Mouse (Mus musculus) kidney, adult 2 months (tissue): ENCODE data around the gene Nr5a1. TPM values are rescaled to one million over a fixed set of nuclear protein-coding genes. Genes with fewer than 3 reads are reported as not detected.

ENCODE experiments used
- DNase-seq: peaks from one replicate; pipeline ENCODE4 v3.0.0; 2021
- H3K27ac ChIP-seq: fragments of 200-500 bp; 2 replicates; pipeline ENCODE4 v1.5.1; 2012; ENCODE audit warnings: low read depth, low read length, control low read depth, inconsistent platforms; ENCODE audit not compliant: insufficient read depth
- H3K27me3 ChIP-seq: fragments of 200-500 bp; replicated peaks from 2 replicates; pipeline ENCODE4 v1.6.1; 2012; ENCODE audit warnings: mild to moderate bottlenecking, moderate library complexity, low read length, inconsistent platforms; ENCODE audit not compliant: control insufficient read depth, insufficient read depth
- H3K36me3 ChIP-seq: fragments of 200-500 bp; 2 replicates; pipeline ENCODE4 v1.6.1; 2012; ENCODE audit warnings: mild to moderate bottlenecking, moderate library complexity, low read length, inconsistent platforms; ENCODE audit not compliant: control insufficient read depth, insufficient read depth
- H3K4me1 ChIP-seq: fragments of 200-500 bp; 2 replicates; pipeline ENCODE4 v1.6.1; 2011; ENCODE audit warnings: low read length; ENCODE audit not compliant: control insufficient read depth, insufficient read depth
- H3K4me3 ChIP-seq: fragments of 200-500 bp; 2 replicates; pipeline ENCODE4 v1.5.1; 2011; ENCODE audit warnings: mild to moderate bottlenecking, low read depth, low read length, control low read depth; ENCODE audit not compliant: insufficient read depth
- CTCF ChIP-seq: fragments of 200-500 bp; conservative IDR thresholded peaks from 2 replicates; pipeline ENCODE4 v1.5.1; 2011; ENCODE audit warnings: low read depth, mild to moderate bottlenecking, control low read depth, low read length, moderate library complexity, mixed read lengths; ENCODE audit not compliant: insufficient read depth, insufficient read length
- POLR2A ChIP-seq: fragments of 200-500 bp; IDR thresholded peaks from one replicate; pipeline ENCODE4 v1.6.1; 2011; ENCODE audit warnings: low read depth, low read length, control low read depth
- WGBS: fragments of 180-500 bp; shearing (Covaris S2); methylation state at CpG from one replicate; pipeline ENCODE4 v1.1.7; 2018; 5-methylcytosine and 5-hydroxymethylcytosine counted together
- polyA plus RNA-seq: library from polyadenylated mRNA; depleted of rRNA; stranded (reverse); fragments of >200 nt; gene quantifications from 2 replicates; pipeline ENCODE4 v1.2.3, GENCODE M21; 2012

The Nr5a1 gene
- polyA plus RNA-seq, 1 experiment, result 0.03 TPM

GRCm38 (mm10) chr2:38691542-38691941, 22.8 kb downstream of the Nr5a1 start:
- WGBS, result 17% methylated on average over 8 of the region's 8 CpGs
- TF ChIP-seq CTCF, result peak; percentile 75
- TF ChIP-seq POLR2A, result no peak
- Histone ChIP-seq H3K27ac (no peak overlapping the region), H3K4me1 (no peaks in the 10 kb centered on the region), H3K27me3 (no peaks in the 10 kb centered on the region), H3K4me3 (no peak overlapping the region), H3K36me3 (no peaks in the 10 kb centered on the region)
- peak; percentile 52 for DNase-seq

GRCm38 (mm10) chr2:38689881-38690280, 24.5 kb downstream of the Nr5a1 start:
- WGBS, result 96% methylated on average over 1 of the region's 1 CpGs
- Histone ChIP-seq H3K27me3 (no peaks in the 10 kb centered on the region), H3K36me3 (no peaks in the 10 kb centered on the region), H3K4me1 (no peaks in the 10 kb centered on the region), H3K27ac (no peak overlapping the region), H3K4me3 (no peak overlapping the region)
- no peak for TF ChIP-seq CTCF
- DNase-seq, result no peak

GRCm38 (mm10) chr2:38688791-38689520, 25.4 kb downstream of the Nr5a1 start:
- no peaks in the 10 kb centered on the region for H3K4me1 ChIP-seq
- no peaks in the 10 kb centered on the region for H3K27me3 ChIP-seq
- H3K36me3 ChIP-seq, result no peaks in the 10 kb centered on the region
- TF ChIP-seq POLR2A (no peak), CTCF (peak; percentile 41)
- no peak overlapping the region for H3K27ac ChIP-seq
- DNase-seq, result no peak
- H3K4me3 ChIP-seq, result no peak overlapping the region
- 8% methylated on average over 29 of the region's 29 CpGs for WGBS

GRCm38 (mm10) chr2:38685746-38686145, 28.6 kb downstream of the Nr5a1 start:
- Histone ChIP-seq H3K4me3 (no peak overlapping the region), H3K4me1 (no peaks in the 10 kb centered on the region), H3K27me3 (no peaks in the 10 kb centered on the region), H3K36me3 (no peaks in the 10 kb centered on the region), H3K27ac (no peak overlapping the region)
- WGBS, result 80% methylated on average over 3 of the region's 3 CpGs
- DNase-seq, result no peak
- TF ChIP-seq CTCF (no peak), POLR2A (no peak)

- Histone ChIP-seq H3K27me3 (no peaks in the 10 kb centered on the region), H3K27ac (no peak overlapping the region), H3K36me3 (no peaks in the 10 kb centered on the region), H3K4me1 (no peaks in the 10 kb centered on the region), H3K4me3 (no peak overlapping the region)
- TF ChIP-seq CTCF, result no peak
- TF ChIP-seq POLR2A, result no peak
- DNase-seq, result no peak
- 86% methylated on average over 5 of the region's 5 CpGs for WGBS
Measured at GRCm38 (mm10) chr2:38683083-38683482, 31.3 kb downstream of the Nr5a1 start.

GRCm38 (mm10) chr2:38682209-38682608, 32.1 kb downstream of the Nr5a1 start:
- H3K4me3 ChIP-seq, result no peak overlapping the region
- no peak for TF ChIP-seq POLR2A
- TF ChIP-seq CTCF, result no peak
- no peaks in the 10 kb centered on the region for H3K27me3 ChIP-seq
- H3K4me1 ChIP-seq, result no peaks in the 10 kb centered on the region
- DNase-seq, result no peak
- no peak overlapping the region for H3K27ac ChIP-seq
- no peaks in the 10 kb centered on the region for H3K36me3 ChIP-seq
- WGBS, result 77% methylated on average over 5 of the region's 5 CpGs

GRCm38 (mm10) chr2:38678947-38679346, 35.4 kb downstream of the Nr5a1 start:
- DNase-seq, result no peak
- Histone ChIP-seq H3K27ac (no peak overlapping the region), H3K27me3 (no peaks in the 10 kb centered on the region), H3K4me1 (no peaks in the 10 kb centered on the region), H3K36me3 (no peaks in the 10 kb centered on the region), H3K4me3 (no peak overlapping the region)
- TF ChIP-seq CTCF (no peak), POLR2A (no peak)

GRCm38 (mm10) chr2:38675366-38675969, 38.9 kb downstream of the Nr5a1 start:
- Histone ChIP-seq H3K4me1 (no peaks in the 10 kb centered on the region), H3K27ac (no peak overlapping the region), H3K27me3 (no peaks in the 10 kb centered on the region), H3K4me3 (no peak overlapping the region), H3K36me3 (no peaks in the 10 kb centered on the region)
- peak; percentile 10 for DNase-seq
- TF ChIP-seq POLR2A, result no peak
- peak; percentile 61 for TF ChIP-seq CTCF
- 54% methylated on average over 9 of the region's 9 CpGs for WGBS
